Mouse (Mus musculus) ovary, postnatal 36 days (tissue): Measurements from ENCODE around the gene Sept6.
"Not testable (repeated sequence)": the region's sequence is repeated elsewhere in the genome, so short reads cannot be mapped to it uniquely, and the experiment has no call there.

Experiments
- DNase-seq: peaks from one replicate; pipeline ENCODE4 v3.0.0; 2022; ENCODE audit warnings: low spot score, mixed read lengths

Gene Sept6

GRCm38 (mm10) chrX:36969501-36969900 is 22.1 kb downstream of the Sept6 start:
- DNase-seq: no peak

DNA sequence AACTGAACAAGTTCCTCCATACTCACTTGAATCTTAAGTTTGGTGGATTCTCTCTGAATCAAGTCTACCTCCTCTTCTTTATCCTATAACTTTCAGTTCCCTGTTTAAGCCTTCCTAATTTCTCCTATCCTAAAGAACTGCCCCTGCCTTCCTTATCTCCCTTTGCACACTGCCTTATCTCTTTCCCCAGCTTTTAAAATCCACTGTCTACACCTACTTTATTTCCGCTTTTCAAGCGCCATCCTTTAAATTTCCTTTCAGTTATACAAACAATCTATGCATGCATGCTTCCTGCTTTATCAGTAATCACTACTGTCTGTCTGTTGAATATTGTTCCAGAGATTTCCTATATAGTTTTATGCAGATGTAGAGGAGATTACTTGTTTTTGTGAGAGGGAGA is 34.9 kb downstream of the Sept6 start:
- no peak for DNase-seq

DNA sequence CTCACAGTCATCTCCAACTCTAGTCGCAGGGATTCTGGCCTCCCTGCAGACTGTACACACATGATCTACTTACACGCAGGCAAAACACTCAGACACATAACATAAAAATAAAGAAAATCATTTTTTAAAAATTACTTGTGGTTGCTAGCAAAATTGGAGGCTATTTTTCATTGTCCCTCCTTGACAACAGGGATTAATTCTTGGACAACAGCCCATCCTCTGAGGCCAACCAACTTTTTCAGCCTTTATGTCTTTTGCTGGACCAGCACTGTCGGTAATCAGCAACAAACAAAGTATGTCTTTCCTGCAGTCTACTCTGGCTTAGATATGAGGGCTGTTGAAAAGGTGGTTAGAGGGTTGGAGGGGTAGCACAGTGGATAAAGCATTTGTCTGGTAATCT is 50.5 kb downstream of the Sept6 start:
- DNase-seq: no peak

DNA sequence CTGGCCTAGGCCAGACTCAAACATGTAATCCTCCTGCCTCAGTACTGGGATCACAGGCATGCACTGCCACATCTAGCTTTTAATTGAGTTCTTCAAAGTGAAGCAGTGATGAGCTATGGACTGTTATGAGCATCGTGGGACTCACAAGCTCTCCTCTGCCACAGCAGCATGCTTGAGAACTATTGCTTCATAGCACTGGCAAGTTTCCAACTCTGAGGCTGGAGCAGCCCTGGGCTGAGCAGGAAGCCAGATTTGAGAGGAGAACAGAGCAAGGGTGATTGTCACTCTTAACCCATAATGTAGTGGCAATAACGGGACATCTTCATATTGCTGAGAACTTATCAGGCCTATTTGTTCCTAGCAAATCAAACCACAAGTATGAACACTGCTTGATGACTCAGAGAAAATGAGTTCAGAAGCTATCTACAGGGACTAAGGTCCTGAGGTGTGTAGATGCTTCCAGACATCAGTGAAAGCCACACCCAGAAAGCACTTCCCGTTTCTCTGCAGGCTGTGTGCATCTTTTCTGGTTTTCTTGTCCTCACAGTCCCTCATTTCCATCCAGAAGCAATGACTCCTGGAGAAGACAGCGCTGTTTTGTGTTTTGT is 51.7 kb downstream of the Sept6 start:
- peak; percentile 13 for DNase-seq

- no peak for DNase-seq
Observed at GRCm38 (mm10) chrX:36935326-36935966, 56.1 kb downstream of the Sept6 start.

DNA sequence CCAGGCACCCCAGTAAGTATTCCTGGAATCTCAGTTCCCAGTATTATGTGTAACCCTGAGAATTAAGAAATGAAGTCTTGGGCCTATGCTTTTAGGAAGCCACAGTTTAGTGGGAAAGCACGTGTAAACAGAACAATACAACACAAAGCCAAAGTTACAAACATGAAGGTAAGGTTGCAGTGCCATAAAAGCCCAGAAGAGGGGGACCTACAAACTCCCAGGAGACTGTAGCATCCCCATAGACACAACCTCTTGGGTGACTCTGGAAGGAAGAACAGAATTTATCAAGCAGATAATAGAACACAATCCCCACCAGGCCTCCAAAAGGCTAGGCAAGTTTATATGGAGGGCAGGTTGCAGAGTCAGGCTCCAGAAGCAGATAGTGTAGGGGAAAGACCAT is 61.0 kb downstream of the Sept6 start:
- no peak for DNase-seq

- no peak for DNase-seq
Observed at GRCm38 (mm10) chrX:36929694-36930093, 61.9 kb downstream of the Sept6 start.

- DNase-seq: no peak
Observed at GRCm38 (mm10) chrX:36928791-36929190, 62.8 kb downstream of the Sept6 start.

DNA sequence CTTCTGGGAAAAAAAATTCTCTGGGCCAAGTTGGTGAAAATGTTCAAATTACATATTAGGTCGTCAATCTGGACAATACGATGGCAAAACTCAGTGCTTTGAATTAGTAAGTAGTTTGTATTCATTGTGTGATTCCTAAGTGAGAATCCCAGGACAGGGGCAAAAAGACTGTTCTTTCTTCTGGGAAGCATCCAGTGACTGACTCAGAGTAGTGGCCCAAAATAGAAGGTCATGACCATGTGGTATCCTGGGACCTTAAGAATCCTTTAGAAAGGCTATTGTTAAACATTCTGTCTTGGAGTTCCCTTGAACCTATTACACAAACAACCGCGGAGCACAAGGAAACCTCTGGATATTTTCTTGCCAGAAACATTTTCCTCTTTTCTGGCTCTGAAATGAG is 70.2 kb downstream of the Sept6 start:
- DNase-seq: no peak

DNA sequence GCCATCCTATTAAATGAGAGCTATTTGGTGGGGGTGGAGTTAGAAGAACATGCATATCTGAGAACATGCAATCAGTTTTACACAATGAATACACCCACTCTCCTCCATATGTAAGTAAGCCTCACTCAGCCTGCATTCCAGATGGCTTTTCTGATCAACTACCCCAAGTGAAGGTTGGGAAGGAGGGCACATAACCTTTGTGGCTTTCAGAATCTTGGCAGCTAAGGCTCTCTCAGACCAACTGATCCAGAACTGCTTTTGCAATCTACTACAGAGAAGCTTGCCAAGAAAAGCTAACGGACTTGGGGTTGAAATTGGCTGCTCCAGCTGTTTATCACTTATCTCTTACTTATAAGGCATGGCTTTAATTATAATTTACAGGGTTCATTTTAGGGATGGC is 73.8 kb downstream of the Sept6 start:
- no peak for DNase-seq

DNA sequence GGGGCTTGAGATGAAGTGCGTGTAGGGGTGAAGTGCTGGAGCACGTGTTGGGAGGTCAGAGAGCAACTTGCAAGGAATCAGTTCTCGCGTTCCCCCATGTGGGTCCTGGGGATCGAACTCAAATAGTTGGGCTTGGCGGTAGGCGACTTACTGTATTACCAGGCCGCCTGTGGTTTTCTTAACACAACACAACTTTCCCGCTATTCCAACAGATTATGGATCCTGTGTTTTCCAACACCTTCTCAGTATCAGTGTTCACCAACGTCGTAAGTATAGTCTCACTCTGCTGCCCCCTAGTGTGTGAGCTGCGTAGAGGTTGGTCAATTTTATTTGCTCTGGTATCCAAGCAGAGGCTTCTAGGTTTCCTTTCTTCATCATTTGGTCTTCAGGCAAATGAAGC is 80.3 kb downstream of the Sept6 start:
- peak; percentile 27 for DNase-seq

GRCm38 (mm10) chrX:36906539-36906938 is 85.1 kb downstream of the Sept6 start:
- no peak for DNase-seq

DNA sequence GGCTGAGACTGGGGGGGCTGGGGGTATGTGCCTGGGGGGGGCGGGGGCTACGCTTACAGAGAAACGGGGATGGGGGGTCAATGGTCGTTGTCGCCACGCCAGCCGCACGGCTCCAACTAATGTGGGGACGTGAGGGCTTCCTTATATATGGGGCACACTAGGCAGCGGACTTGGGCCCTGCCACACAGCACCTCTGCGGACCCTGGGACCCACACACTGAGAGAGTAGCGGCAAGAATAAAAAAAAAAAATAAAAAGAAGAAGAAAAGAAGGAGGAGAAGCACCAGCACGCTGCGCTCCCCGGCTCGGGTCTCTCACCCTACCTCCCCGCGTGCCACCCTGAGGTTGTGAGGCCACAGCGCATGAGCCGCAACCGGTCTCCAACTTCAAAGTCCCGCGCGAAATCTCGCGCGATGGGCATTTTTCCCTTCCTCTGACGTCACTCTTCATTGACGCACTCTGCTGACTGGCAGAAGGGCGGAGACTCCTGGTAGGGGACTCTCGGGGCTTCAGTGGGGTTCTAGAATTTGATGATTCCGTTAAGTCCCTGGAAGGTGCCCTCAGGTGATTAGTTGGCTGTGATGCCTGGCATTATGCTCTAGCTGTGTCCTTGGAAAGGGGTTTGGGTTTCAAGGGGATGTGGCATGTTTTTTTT is 88.4 kb downstream of the Sept6 start:
- DNase-seq: peak; percentile 89

- peak; percentile 20 for DNase-seq
Observed at GRCm38 (mm10) chrX:36902321-36903114, 89.1 kb downstream of the Sept6 start, which contains the start of gene Nkrf. TSS of gene Nkrf (minus strand) at chrX:36902899.

GRCm38 (mm10) chrX:36901655-36902054 is 89.9 kb downstream of the Sept6 start:
- DNase-seq: no peak

DNA sequence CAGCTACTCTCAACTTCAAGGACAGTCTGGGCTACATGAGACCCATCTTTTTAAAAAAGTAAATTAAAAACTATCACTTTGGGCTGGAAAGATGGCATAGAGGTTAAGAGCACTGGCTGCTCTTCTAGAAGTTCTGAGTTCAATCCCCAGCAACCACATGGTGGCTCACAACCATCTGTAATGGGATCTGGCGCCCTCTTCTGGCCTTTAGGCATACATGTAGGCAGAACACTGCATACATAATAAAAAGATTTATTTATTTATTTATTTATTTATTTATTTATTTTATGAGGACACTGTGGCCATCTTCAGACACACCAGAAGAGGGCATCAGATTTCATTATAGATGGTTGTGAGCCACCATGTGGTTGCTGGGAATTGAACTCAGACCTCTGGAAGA is 92.7 kb downstream of the Sept6 start:
- not testable (repeated sequence) for DNase-seq

- DNase-seq: no peak
Observed at GRCm38 (mm10) chrX:36884719-36885118, 106.9 kb downstream of the Sept6 start.

GRCm38 (mm10) chrX:36874704-36875128 is 116.9 kb downstream of the Sept6 start:
- no peak for DNase-seq

DNA sequence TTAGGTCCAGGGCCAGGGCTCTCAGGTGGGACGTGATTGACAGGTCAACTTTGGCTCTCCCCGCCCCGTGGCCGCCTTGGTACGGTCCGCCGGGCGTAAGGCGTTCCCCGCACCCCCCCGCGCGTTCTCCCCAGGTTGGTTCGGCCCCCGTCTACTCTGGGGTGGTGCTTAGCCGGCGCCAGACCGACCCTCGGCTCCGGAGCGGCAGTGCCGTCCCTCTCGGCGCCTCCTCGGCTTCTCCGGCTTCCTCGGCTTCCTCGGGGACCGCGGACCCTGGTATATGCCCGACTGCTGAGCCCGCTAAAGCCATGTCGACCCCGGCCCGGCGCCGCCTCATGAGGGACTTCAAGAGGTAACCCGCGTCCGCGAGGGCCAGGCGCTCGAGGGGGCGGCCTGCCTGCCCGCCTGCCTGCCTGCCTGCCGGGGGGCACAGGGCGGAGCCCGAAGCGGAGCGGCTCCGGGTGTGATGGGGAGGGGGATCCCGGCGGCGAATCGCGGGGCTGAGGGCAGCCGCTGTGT is 117.4 kb downstream of the Sept6 start:
- DNase-seq: peak; percentile 86

DNA sequence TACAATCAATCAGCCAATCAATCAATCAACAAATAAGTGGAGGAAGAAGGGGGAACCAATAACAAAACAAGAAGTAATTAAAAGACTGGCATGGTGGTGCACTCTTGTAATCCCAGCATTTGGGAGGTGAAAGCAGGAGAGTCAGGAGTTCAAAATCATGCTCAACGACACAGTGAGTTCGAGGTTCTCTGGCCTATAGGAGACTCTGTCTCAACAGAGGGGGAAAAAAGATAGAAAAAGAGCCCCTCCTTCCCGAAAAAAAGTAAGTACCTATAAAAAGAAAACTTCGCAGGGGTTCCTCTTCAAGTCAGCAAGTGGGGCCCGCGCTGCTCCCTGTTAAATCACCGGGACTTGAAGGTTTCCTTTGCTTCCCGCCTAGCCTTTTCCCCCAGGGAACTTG is 117.8 kb downstream of the Sept6 start, which contains the start of the genes Ube2a and C330007P06Rik:
Ube2a (plus strand) TSS at position 136 of the 400 bp plus-strand sequence.
C330007P06Rik (minus strand) TSS at position 347 of the 400 bp plus-strand sequence.
- no peak for DNase-seq

GRCm38 (mm10) chrX:36870372-36870771 is 121.2 kb downstream of the Sept6 start:
- no peak for DNase-seq
